Mouse (Mus musculus): ENCODE results near the gene Ttc6. TPM values are rescaled to one million over a fixed set of nuclear protein-coding genes. Genes with fewer than 3 reads are reported as not detected.
A peak's percentile ranks its signal among the peaks of the same experiment; 100 is the strongest.

The Ttc6 gene
- polyA plus RNA-seq, 1 experiment from 2014 or later = 0.47 TPM

DNA sequence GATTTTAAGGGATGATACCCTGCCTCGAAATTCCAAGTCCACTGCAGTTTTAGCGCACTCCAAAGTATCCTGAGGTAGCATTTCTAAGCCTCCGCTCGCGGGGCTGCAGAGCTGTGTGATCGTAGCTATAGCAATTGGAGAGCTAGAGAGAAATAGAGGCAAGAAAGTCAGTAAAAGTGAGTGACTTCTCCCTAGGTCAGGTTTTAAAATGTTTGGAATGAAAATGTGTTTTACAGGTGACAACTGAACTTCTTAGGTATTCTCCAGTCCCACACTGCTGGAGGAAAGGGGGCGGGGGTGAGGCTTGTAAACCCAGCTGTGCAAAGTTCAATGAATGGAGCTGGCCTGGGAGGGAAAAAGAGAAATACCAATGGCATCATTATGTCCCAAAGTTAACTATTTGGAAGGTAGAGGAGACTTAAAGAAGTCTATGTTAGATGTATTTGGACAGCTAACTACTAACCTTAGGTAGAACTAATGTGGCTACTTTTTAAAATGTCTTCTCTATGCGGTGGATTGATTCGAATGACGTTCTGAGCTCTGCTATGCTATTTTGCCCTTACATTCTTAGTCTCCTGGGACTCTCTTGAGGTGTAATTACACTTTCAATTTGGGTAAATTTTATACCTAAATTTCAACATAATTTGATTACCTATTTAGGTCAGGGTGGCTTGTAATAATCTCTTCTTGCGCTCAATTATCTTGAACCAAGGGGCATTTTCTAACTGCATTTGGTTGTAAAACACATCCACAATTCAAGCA, 26.8 kb upstream of the Ttc6 start:
- peak overlapping the region; percentile 37 for H3K4me2 ChIP-seq
- 5% methylated on average over 11 of the region's 11 CpGs for WGBS

GRCm38 (mm10) chr12:57537791-57538587, 25.9 kb upstream of the Ttc6 start:
- H3K4me3 ChIP-seq (ENCODE audit: low read depth, low read length) = peak overlapping the region; percentile 39
- no peaks in the 10 kb centered on the region for H3K9me3 ChIP-seq (ENCODE audit: control insufficient read depth, low read length)
- WGBS = 3% methylated on average over 21 of the region's 21 CpGs
- H3K4me1 ChIP-seq (replicated peaks; ENCODE audit: control insufficient read depth, insufficient read depth, low read length) = peaks cover 5% of the 10 kb centered on the region; the same call in 1 of the 2 replicates
- H3K36me3 ChIP-seq (ENCODE audit: control insufficient read depth, insufficient read depth, low read length) = no peaks in the 10 kb centered on the region
- peaks cover 92% of the 10 kb centered on the region for H3K27me3 ChIP-seq (replicated peaks; ENCODE audit: control insufficient read depth, insufficient read depth, low read length)
- peak overlapping the region; percentile 61 for H3K4me2 ChIP-seq
- H3K9ac ChIP-seq (ENCODE audit: low read depth, low read length) = no peak overlapping the region; the same call in 1 of the 2 replicates
- ATAC-seq (replicated peaks; ENCODE audit: low FRiP score) (no peak), DNase-seq (ENCODE audit: low spot score) (no peak)
- peak overlapping the region; percentile 77; the same call in 1 of the 2 replicates for H3K27ac ChIP-seq (ENCODE audit: low read depth, low read length)

More for the DNA sequence above, 26.8 kb upstream of the Ttc6 start:
- Histone ChIP-seq H3K4me1 (replicated peaks; ENCODE audit: control insufficient read depth, insufficient read depth, low read length) (no peaks in the 10 kb centered on the region), H3K4me3 (ENCODE audit: low read depth, low read length) (no peak overlapping the region), H3K27me3 (replicated peaks; ENCODE audit: control insufficient read depth, insufficient read depth, low read length) (peaks cover 91% of the 10 kb centered on the region), H3K36me3 (ENCODE audit: control insufficient read depth, insufficient read depth, low read length) (no peaks in the 10 kb centered on the region), H3K9ac (ENCODE audit: low read depth, low read length) (no peak overlapping the region), H3K27ac (ENCODE audit: low read depth, low read length) (no peak overlapping the region), H3K9me3 (ENCODE audit: control insufficient read depth, low read length) (no peaks in the 10 kb centered on the region)
- ATAC-seq (replicated peaks; ENCODE audit: low FRiP score) (no peak), DNase-seq (ENCODE audit: low spot score) (no peak)

GRCm38 (mm10) chr12:57538588-57539550, 25.0 kb upstream of the Ttc6 start:
- 1% methylated on average over 63 of the region's 63 CpGs for WGBS

DNA sequence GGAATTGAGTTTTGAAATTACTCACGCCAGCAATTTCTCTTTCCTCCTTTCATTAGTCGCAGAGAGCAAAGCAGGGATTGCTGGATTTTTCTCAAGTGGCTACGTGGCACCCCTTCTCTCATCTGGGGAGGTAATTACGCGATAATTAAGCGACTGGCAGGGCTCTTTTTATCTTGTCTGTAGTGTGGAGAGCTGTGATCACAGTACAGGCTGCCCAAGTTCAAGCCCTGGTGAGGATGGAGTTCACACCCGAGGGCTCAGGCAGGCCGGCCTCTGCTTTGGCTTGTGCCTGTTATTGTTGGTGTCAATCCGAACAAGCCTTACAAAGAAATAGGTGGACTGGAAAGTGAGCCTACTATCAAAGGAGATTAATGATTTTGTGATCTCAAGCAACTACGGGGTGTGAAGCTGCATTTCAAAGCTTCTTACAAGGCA, 24.3 kb upstream of the Ttc6 start:
- whole genome bisulfite sequencing = 3% methylated on average over 10 of the region's 10 CpGs
- Histone ChIP-seq H3K4me1 (replicated peaks; ENCODE audit: control insufficient read depth, insufficient read depth, low read length) (peaks cover 5% of the 10 kb centered on the region; the same call in 1 of the 2 replicates), H3K4me3 (ENCODE audit: low read depth, low read length) (peak overlapping the region; percentile 39), H3K36me3 (ENCODE audit: control insufficient read depth, insufficient read depth, low read length) (no peaks in the 10 kb centered on the region), H3K9ac (ENCODE audit: low read depth, low read length) (peak overlapping the region; percentile 40; the same call in 1 of the 2 replicates), H3K9me3 (ENCODE audit: control insufficient read depth, low read length) (no peaks in the 10 kb centered on the region), H3K27ac (ENCODE audit: low read depth, low read length) (peak overlapping the region; percentile 77), H3K27me3 (replicated peaks; ENCODE audit: control insufficient read depth, insufficient read depth, low read length) (peaks cover 93% of the 10 kb centered on the region), H3K4me2 (peak overlapping the region; percentile 61)
- ATAC-seq (replicated peaks; ENCODE audit: low FRiP score) (no peak), DNase-seq (ENCODE audit: low spot score) (peak; percentile 49)

More at GRCm38 (mm10) chr12:57538588-57539550, 25.0 kb upstream of the Ttc6 start:
- ATAC-seq (replicated peaks; ENCODE audit: low FRiP score) = peak; percentile 24; the same call in 1 of the 2 replicates
- DNase-seq (ENCODE audit: low spot score) = peak; percentile 61
- H3K36me3 ChIP-seq (ENCODE audit: control insufficient read depth, insufficient read depth, low read length) = no peaks in the 10 kb centered on the region
- peak overlapping the region; percentile 53 for H3K9ac ChIP-seq (ENCODE audit: low read depth, low read length)
- H3K4me2 ChIP-seq = peak overlapping the region; percentile 61
- H3K4me1 ChIP-seq (replicated peaks; ENCODE audit: control insufficient read depth, insufficient read depth, low read length) = peaks cover 5% of the 10 kb centered on the region; the same call in 1 of the 2 replicates
- peak overlapping the region; percentile 39 for H3K4me3 ChIP-seq (ENCODE audit: low read depth, low read length)
- H3K27me3 ChIP-seq (replicated peaks; ENCODE audit: control insufficient read depth, insufficient read depth, low read length) = peaks cover 92% of the 10 kb centered on the region
- H3K27ac ChIP-seq (ENCODE audit: low read depth, low read length) = peak overlapping the region; percentile 77
- no peaks in the 10 kb centered on the region for H3K9me3 ChIP-seq (ENCODE audit: control insufficient read depth, low read length)

GRCm38 (mm10) chr12:57541118-57541517, 22.8 kb upstream of the Ttc6 start:
- Histone ChIP-seq H3K27ac (ENCODE audit: low read depth, low read length) (no peak overlapping the region), H3K36me3 (ENCODE audit: control insufficient read depth, insufficient read depth, low read length) (no peaks in the 10 kb centered on the region), H3K9ac (ENCODE audit: low read depth, low read length) (no peak overlapping the region), H3K4me1 (replicated peaks; ENCODE audit: control insufficient read depth, insufficient read depth, low read length) (peaks cover 8% of the 10 kb centered on the region), H3K9me3 (ENCODE audit: control insufficient read depth, low read length) (no peaks in the 10 kb centered on the region), H3K27me3 (replicated peaks; ENCODE audit: control insufficient read depth, insufficient read depth, low read length) (peaks cover 92% of the 10 kb centered on the region), H3K4me2 (peak overlapping the region; percentile 25; the same call in 1 of the 2 replicates), H3K4me3 (ENCODE audit: low read depth, low read length) (no peak overlapping the region)
- 21% methylated on average over 6 of the region's 6 CpGs for WGBS
- no peak for ATAC-seq (replicated peaks; ENCODE audit: low FRiP score)
- DNase-seq (ENCODE audit: low spot score) = no peak

DNA sequence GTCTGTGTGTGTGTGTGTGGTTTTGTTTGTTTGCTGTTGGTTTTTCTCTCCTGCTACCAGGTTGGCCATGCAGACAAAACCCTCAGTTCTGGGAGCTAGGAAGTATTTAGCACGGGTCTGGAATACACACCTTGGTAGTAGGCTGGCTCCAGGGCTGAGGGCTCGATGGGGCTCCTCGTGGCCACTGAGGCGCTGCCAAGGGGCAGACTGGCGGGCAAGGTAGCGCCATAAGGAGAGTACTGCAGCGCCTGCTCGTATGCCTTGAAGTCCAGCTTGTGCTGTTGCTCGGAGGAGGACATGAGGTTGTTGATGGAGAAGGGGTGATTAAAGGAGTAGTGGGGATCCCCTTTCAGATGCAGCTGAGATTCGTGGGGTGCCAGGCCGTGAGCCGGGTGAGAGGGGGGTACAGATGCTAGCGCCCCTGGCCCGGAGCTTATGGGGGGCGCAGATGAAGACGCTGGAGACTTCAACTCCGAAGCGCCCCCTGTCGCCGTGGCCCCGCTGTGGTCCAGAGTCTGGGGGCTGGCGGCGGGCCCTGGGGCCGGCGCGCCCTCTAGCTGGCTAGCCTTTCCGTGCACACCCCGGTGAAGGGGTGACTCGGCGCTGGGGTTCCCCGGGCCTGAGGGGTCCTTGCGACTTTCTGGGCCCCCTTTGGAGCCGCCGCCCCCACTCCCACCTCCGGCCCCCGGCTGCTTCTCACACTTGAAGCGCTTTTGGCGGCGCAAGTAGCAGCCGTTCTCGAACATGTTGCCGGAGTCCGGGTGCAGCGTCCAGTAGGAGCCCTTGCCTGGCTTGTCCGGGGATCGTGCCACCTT, 21.8 kb upstream of the Ttc6 start:
- peaks cover 12% of the 10 kb centered on the region for H3K4me1 ChIP-seq (replicated peaks; ENCODE audit: control insufficient read depth, insufficient read depth, low read length)
- H3K4me3 ChIP-seq (ENCODE audit: low read depth, low read length) = peak overlapping the region; percentile 41
- 0 out of 2 replicates have a peak overlapping the region, but pooled peaks have one; percentile 22 for H3K9ac ChIP-seq (ENCODE audit: low read depth, low read length)
- H3K27me3 ChIP-seq (replicated peaks; ENCODE audit: control insufficient read depth, insufficient read depth, low read length) = peaks cover 92% of the 10 kb centered on the region
- DNase-seq (ENCODE audit: low spot score) = peak; percentile 48
- H3K36me3 ChIP-seq (ENCODE audit: control insufficient read depth, insufficient read depth, low read length) = no peaks in the 10 kb centered on the region
- WGBS = 6% methylated on average over 46 of the region's 46 CpGs
- H3K27ac ChIP-seq (ENCODE audit: low read depth, low read length) = no peak overlapping the region
- ATAC-seq (replicated peaks; ENCODE audit: low FRiP score) = no peak
- peak overlapping the region; percentile 59 for H3K4me2 ChIP-seq
- no peaks in the 10 kb centered on the region for H3K9me3 ChIP-seq (ENCODE audit: control insufficient read depth, low read length)

DNA sequence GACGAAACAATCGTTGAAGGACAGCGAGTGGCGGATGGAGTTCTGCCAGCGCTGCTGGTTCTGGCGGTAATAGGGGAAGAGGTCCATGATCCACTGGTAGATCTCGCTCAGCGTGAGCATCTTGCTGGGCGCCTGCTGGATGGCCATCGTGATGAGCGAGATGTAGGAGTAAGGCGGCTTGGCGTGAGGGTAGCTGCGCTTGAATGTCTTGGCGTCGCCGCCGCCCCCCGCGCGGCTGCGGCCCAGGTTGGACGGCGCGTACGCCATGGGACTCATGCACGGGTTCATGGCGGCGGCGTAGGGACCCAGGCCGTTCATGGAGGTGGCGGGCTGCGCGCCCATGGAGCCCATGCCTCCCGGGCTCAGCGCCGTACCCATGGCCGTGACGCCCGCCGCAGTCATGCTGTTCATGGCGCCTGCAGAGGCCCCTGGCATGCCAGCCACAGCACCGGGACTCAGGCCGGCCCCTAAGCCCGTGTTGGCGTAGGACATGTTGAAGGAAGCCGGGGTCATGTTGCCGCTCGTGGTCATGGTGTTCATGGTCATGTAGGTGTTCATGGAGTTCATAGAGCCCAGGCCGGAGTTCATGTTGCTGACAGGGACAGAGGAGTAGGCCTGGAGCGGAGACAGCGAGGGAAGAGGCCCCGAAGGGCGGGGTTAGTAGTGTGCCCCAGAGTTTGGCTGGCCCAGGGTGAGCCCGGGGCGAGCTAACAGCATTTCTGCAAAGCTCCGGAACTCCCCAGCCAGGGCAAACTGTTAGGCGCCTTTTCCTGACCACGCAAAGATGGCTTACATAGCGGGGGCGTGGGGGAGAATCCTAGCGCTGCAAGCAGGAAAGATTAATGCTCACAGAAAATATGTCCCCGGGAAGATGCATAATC, 20.9 kb upstream of the Ttc6 start:
- peak; percentile 55 for DNase-seq (ENCODE audit: low spot score)
- Histone ChIP-seq H3K4me1 (replicated peaks; ENCODE audit: control insufficient read depth, insufficient read depth, low read length) (peaks cover 12% of the 10 kb centered on the region), H3K27ac (ENCODE audit: low read depth, low read length) (peak overlapping the region; percentile 2; the same call in 1 of the 2 replicates), H3K9me3 (ENCODE audit: control insufficient read depth, low read length) (no peaks in the 10 kb centered on the region), H3K4me2 (peak overlapping the region; percentile 59), H3K4me3 (ENCODE audit: low read depth, low read length) (peak overlapping the region; percentile 41), H3K27me3 (replicated peaks; ENCODE audit: control insufficient read depth, insufficient read depth, low read length) (peaks cover 95% of the 10 kb centered on the region), H3K9ac (ENCODE audit: low read depth, low read length) (0 out of 2 replicates have a peak overlapping the region, but pooled peaks have one; percentile 22), H3K36me3 (ENCODE audit: control insufficient read depth, insufficient read depth, low read length) (no peaks in the 10 kb centered on the region)
- 3% methylated on average over 63 of the region's 63 CpGs for WGBS
- no peak for ATAC-seq (replicated peaks; ENCODE audit: low FRiP score)

Data from liver, embryonic 11.5 days (tissue).